Mouse (Mus musculus) MEL (cell line): Measurements from ENCODE around the gene Gm20388. TPM values are rescaled to one million over a fixed set of nuclear protein-coding genes. Genes with fewer than 3 reads are reported as not detected.

Source experiments
- DNase-seq: peaks from one replicate; pipeline ENCODE4 v3.0.0; 2011; ENCODE audit warnings: low read depth, low spot score
- H3K27ac ChIP-seq: 2 replicates; pipeline ENCODE4 v1.5.1; 2012; ENCODE audit warnings: low read depth, mild to moderate bottlenecking, control low read depth, low read length, moderate library complexity; ENCODE audit not compliant: control insufficient read depth
- H3K27me3 ChIP-seq, 2 experiments: fragments of 150-350 bp in 1 of 2; sonication (generic) in 1 of 2; 2 replicates each; pipeline ENCODE4 v1.6.1; 2012; ENCODE audit warnings: low read length in 2 of 2, mild to moderate bottlenecking in 2 of 2, improper control_type of control experiment in 1 of 2, moderate library complexity in 1 of 2; ENCODE audit not compliant: insufficient read depth in 2 of 2, control insufficient read depth in 1 of 2
- H3K36me3 ChIP-seq, 2 experiments: 2 replicates each; pipeline ENCODE4 v1.6.1; 2012 to 2014; ENCODE audit warnings: low read length in 2 of 2, improper control_type of control experiment in 1 of 2, inconsistent platforms in 1 of 2, mild to moderate bottlenecking in 1 of 2; ENCODE audit not compliant: insufficient read depth in 2 of 2, control insufficient read depth in 1 of 2
- H3K4me1 ChIP-seq, 2 experiments: fragments of 150-350 bp in 1 of 2; sonication (generic) in 1 of 2; 2 replicates each; pipeline ENCODE4 v1.6.1; 2012; ENCODE audit warnings: low read length in 2 of 2, improper control_type of control experiment in 1 of 2, mild to moderate bottlenecking in 1 of 2; ENCODE audit not compliant: insufficient read depth in 2 of 2, control insufficient read depth in 1 of 2
- H3K4me3 ChIP-seq, 2 experiments: fragments of 150-350 bp in 1 of 2; sonication (generic) in 1 of 2; 2 replicates each; pipeline ENCODE4 v1.5.1; 2012; ENCODE audit warnings: low read depth in 2 of 2, low read length in 2 of 2, mild to moderate bottlenecking in 2 of 2, moderate library complexity in 2 of 2, control low read depth in 1 of 2, improper control_type of control experiment in 1 of 2; ENCODE audit not compliant: control insufficient read depth in 1 of 2, insufficient read depth in 1 of 2
- H3K79me2 ChIP-seq: 2 replicates; pipeline ENCODE4 v1.6.1; 2012; ENCODE audit warnings: mild to moderate bottlenecking, low read length, moderate library complexity; ENCODE audit not compliant: control insufficient read depth, poor library complexity, insufficient read depth
- H3K9ac ChIP-seq: 2 replicates; pipeline ENCODE4 v1.6.1; 2012; ENCODE audit warnings: low read depth, mild to moderate bottlenecking, control low read depth, low read length, moderate library complexity; ENCODE audit not compliant: control insufficient read depth, poor library complexity, severe bottlenecking
- H3K9me3 ChIP-seq: fragments of 150-350 bp; sonication (generic); replicated peaks from 2 replicates; pipeline ENCODE4 v1.6.1; 2012; ENCODE audit warnings: mild to moderate bottlenecking, low read length, improper control_type of control experiment, moderate library complexity; ENCODE audit not compliant: insufficient read depth
- CHD1 ChIP-seq: IDR thresholded peaks from 2 replicates; pipeline ENCODE4 v1.6.1; 2012; ENCODE audit warnings: low read depth, mild to moderate bottlenecking, inconsistent platforms, low read length, improper control_type of control experiment
- CTCF ChIP-seq, 3 experiments: IDR thresholded peaks in 2 of 3; conservative IDR thresholded peaks in 1 of 3; 2 replicates each; pipeline ENCODE4 v1.5.1; 2011 to 2012; ENCODE audit warnings: low read length in 3 of 3, low read depth in 2 of 3, mild to moderate bottlenecking in 2 of 3, improper control_type of control experiment in 1 of 3, inconsistent platforms in 1 of 3, mixed read lengths in 1 of 3, moderate library complexity in 1 of 3; ENCODE audit not compliant: control insufficient read depth in 1 of 3, insufficient read depth in 1 of 3, poor library complexity in 1 of 3, severe bottlenecking in 1 of 3
- E2F4 ChIP-seq: IDR thresholded peaks from 2 replicates; pipeline ENCODE4 v1.6.1; 2011; ENCODE audit warnings: low read depth, low read length, improper control_type of control experiment, borderline replicate concordance
- EP300 ChIP-seq, 2 experiments: IDR thresholded peaks; 2 replicates each; pipeline ENCODE4 v1.6.1; 2011; ENCODE audit warnings: improper control_type of control experiment in 2 of 2, low read length in 2 of 2, low read depth in 1 of 2, mild to moderate bottlenecking in 1 of 2
- ETS1 ChIP-seq: IDR thresholded peaks from 2 replicates; pipeline ENCODE4 v1.6.1; 2012; ENCODE audit warnings: low read depth, mild to moderate bottlenecking, inconsistent platforms, low read length, improper control_type of control experiment, moderate library complexity
- GABPA ChIP-seq: IDR thresholded peaks from 2 replicates; pipeline ENCODE4 v1.6.1; 2012; ENCODE audit warnings: low read depth, mild to moderate bottlenecking, inconsistent platforms, low read length, improper control_type of control experiment, moderate library complexity
- GATA1 ChIP-seq: IDR thresholded peaks from 2 replicates; pipeline ENCODE4 v1.6.1; 2011; ENCODE audit warnings: low read depth, low read length, improper control_type of control experiment
- HCFC1 ChIP-seq: IDR thresholded peaks from 2 replicates; pipeline ENCODE4 v1.6.1; 2012; ENCODE audit warnings: low read depth, mild to moderate bottlenecking, inconsistent platforms, low read length, improper control_type of control experiment, moderate library complexity
- JUND ChIP-seq: IDR thresholded peaks from 2 replicates; pipeline ENCODE4 v1.6.1; 2011; ENCODE audit warnings: low read depth, mild to moderate bottlenecking, improper control_type of control experiment, low read length
- MAFK ChIP-seq: IDR thresholded peaks from 2 replicates; pipeline ENCODE4 v1.6.1; 2011; ENCODE audit warnings: low read depth, mild to moderate bottlenecking, low read length, improper control_type of control experiment, borderline replicate concordance
- MAZ ChIP-seq: IDR thresholded peaks from 2 replicates; pipeline ENCODE4 v1.6.1; 2012; ENCODE audit warnings: low read depth, mild to moderate bottlenecking, inconsistent platforms, low read length, improper control_type of control experiment
- MXI1 ChIP-seq: IDR thresholded peaks from 2 replicates; pipeline ENCODE4 v1.6.1; 2011; ENCODE audit warnings: mild to moderate bottlenecking, low read depth, low read length, improper control_type of control experiment
- MYB ChIP-seq: IDR thresholded peaks from 2 replicates; pipeline ENCODE4 v1.6.1; 2011; ENCODE audit warnings: mild to moderate bottlenecking, low read depth, low read length, improper control_type of control experiment
- NRF1 ChIP-seq: IDR thresholded peaks from 2 replicates; pipeline ENCODE4 v1.6.1; 2014; ENCODE audit warnings: low read depth, mild to moderate bottlenecking, inconsistent platforms, low read length, improper control_type of control experiment, moderate library complexity; ENCODE audit not compliant: poor library complexity, insufficient read depth, severe bottlenecking
- POLR2A ChIP-seq, 2 experiments: IDR thresholded peaks; 2 replicates each; pipeline ENCODE4 v1.6.1; 2011 to 2012; ENCODE audit warnings: low read length in 2 of 2, mild to moderate bottlenecking in 2 of 2, control low read depth in 1 of 2, improper control_type of control experiment in 1 of 2, low read depth in 1 of 2, moderate library complexity in 1 of 2; ENCODE audit not compliant: control insufficient read depth in 1 of 2, insufficient read depth in 1 of 2, poor library complexity in 1 of 2
- POLR2AphosphoS2 ChIP-seq: IDR thresholded peaks from 2 replicates; pipeline ENCODE4 v1.6.1; 2011; ENCODE audit warnings: low read length, improper control_type of control experiment
- SIN3A ChIP-seq: IDR thresholded peaks from 2 replicates; pipeline ENCODE4 v1.6.1; 2012; ENCODE audit warnings: low read length, improper control_type of control experiment, inconsistent platforms
- SMC3 ChIP-seq: IDR thresholded peaks from 2 replicates; pipeline ENCODE4 v1.6.1; 2011; ENCODE audit warnings: low read depth, low read length, improper control_type of control experiment
- TAL1 ChIP-seq: IDR thresholded peaks from 2 replicates; pipeline ENCODE4 v1.6.1; 2012; ENCODE audit warnings: mild to moderate bottlenecking, inconsistent platforms, low read length, moderate library complexity, mixed read lengths
- TBP ChIP-seq: IDR thresholded peaks from 2 replicates; pipeline ENCODE4 v1.8.0; 2011; ENCODE audit warnings: low read depth, low read length, improper control_type of control experiment
- USF2 ChIP-seq, 2 experiments: IDR thresholded peaks; 2 replicates each; pipeline ENCODE4 v1.6.1; 2011 to 2012; ENCODE audit warnings: improper control_type of control experiment in 2 of 2, low read length in 2 of 2, borderline replicate concordance in 1 of 2, inconsistent platforms in 1 of 2, low read depth in 1 of 2, mild to moderate bottlenecking in 1 of 2; ENCODE audit not compliant: insufficient read depth in 1 of 2
- ZC3H11A ChIP-seq: IDR thresholded peaks from 2 replicates; pipeline ENCODE4 v1.6.1; 2012; ENCODE audit warnings: low read depth, mild to moderate bottlenecking, inconsistent platforms, low read length, improper control_type of control experiment
- ZMIZ1 ChIP-seq: IDR thresholded peaks from 2 replicates; pipeline ENCODE4 v1.6.1; 2012; ENCODE audit warnings: low read depth, mild to moderate bottlenecking, inconsistent platforms, low read length, improper control_type of control experiment, moderate library complexity
- ZNF384 ChIP-seq: IDR thresholded peaks from 2 replicates; pipeline ENCODE4 v1.6.1; 2012; ENCODE audit warnings: low read depth, mild to moderate bottlenecking, inconsistent platforms, low read length, improper control_type of control experiment
- polyA plus RNA-seq, 2 experiments: library from polyadenylated mRNA; stranded (reverse) in 1 of 2; unstranded in 1 of 2; fragments of >175 nt in 1 of 2; fragments of >200 nt in 1 of 2; gene quantifications; 2 replicates each; pipeline versions ENCODE4 v1.2.1 to v1.2.4; 2012; ENCODE audit warnings: low replicate concordance in 2 of 2, low read depth in 1 of 2; ENCODE audit not compliant: insufficient read length in 2 of 2, insufficient read depth in 1 of 2, missing spikeins in 1 of 2
- total RNA-seq: library from RNA; depleted of rRNA; stranded (reverse); fragments of 300-350 nt; gene quantifications from 2 replicates; pipeline ENCODE4 v1.2.3, GENCODE M21; 2012

Gm20388 gene
- total and polyA plus RNA-seq, 3 experiments, result 11.1 to 17.8 TPM; not detected in 1

DNA sequence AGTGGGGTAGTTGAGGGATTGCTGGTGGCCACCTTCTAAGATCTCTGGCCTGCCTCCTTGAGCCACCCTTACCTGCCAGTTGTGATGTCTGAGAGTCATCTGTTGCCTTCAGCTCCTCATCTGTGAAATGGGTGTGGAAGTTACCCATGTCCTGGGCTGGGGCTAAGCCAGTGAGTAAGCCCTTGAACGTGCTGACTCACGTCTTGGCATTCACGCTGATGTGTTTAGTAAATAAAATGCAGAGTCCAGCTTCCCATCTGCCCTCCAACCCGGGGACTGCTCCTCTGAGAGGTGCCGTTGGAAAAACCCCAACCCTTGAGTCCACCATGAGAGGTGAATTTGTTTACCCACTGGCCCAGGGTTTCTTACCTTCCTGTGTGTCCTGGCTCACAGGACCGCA is 3435.2 kb downstream of the Gm20388 start:
- TF ChIP-seq TAL1, result no peak
- no peak for TF ChIP-seq ETS1
- no peak for TF ChIP-seq MYB
- TF ChIP-seq E2F4, result no peak
- no peak for TF ChIP-seq GATA1
- TF ChIP-seq ZNF384, result no peak
- no peak for TF ChIP-seq POLR2A (IDR thresholded peaks at IDR 0.05; ENCODE audit: control insufficient read depth in 1 of 2, insufficient read depth in 1 of 2, low read depth in 1 of 2, low read length in 2 of 2, poor library complexity in 1 of 2)
- no peak for TF ChIP-seq TBP
- no peak for TF ChIP-seq ZC3H11A
- TF ChIP-seq MAFK, result no peak
- TF ChIP-seq POLR2AphosphoS2, result no peak
- TF ChIP-seq JUND, result no peak
- no peak for TF ChIP-seq USF2 (IDR thresholded peaks at IDR 0.05; ENCODE audit: borderline replicate concordance in 1 of 2, insufficient read depth in 1 of 2, low read depth in 1 of 2, low read length in 2 of 2)
- TF ChIP-seq EP300 (IDR thresholded peaks at IDR 0.05; ENCODE audit: low read depth in 1 of 2, low read length in 2 of 2), result no peak
- no peak for DNase-seq
- Histone ChIP-seq H3K4me1 (no peaks in the 10 kb centered on the region), H3K9me3 (no peaks in the 10 kb centered on the region), H3K4me3 (no peak overlapping the region), H3K79me2 (no peaks in the 10 kb centered on the region), H3K36me3 (no peaks in the 10 kb centered on the region; a peak in 1 of 4 replicates), H3K27ac (no peak overlapping the region), H3K27me3 (no peaks in the 10 kb centered on the region), H3K9ac (no peak overlapping the region)

DNA sequence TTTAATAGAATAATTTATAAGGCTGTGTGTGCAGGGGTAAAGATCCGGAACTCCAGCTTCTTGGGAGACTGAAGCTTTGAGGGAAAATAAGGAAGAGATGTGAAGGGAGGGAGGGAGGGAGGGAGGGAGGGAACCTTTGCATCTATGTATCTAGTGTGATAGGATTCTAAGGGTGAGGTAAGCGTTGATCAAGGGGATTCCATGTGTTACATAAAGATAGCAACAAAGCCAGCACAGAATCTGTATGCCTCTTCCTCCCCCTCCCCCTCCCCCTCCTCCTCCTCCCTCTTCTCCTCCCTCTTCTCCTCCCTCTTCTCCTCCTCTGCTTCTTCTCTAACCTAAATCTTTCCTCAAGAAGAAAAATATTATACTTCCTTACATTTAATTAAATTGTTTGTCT is 3436.7 kb downstream of the Gm20388 start:
- H3K4me1 ChIP-seq, result no peaks in the 10 kb centered on the region

DNA sequence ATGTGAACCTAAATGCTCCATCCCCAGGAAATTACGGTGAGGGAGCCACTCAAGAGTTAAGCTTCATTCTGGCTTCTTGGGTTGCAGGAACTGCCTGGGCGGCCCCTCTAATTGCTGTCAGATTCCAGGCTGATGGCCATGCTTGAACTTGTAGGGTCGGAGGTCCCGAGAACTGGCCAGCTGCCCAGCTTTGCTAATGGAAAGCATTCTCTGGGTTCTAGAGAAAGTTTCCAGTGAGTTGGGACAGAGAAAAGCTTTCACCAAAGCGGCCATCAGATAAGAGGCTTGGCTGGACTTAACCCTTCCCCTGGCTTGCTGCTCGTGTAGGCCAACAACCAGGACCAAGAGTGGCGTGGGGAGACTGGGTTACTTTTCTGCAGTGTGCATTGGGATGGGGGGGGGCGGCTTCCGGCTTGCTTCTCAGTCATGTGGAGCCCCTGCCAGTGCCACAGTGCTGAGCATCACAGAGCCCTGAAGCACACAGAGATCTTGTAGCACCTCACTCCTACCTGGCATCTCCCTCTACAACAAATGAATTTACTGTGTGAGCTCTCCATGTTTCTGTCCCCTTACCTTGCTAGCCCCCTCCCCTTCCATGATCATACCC is 3437.7 kb downstream of the Gm20388 start:
- Histone ChIP-seq H3K27me3 (no peaks in the 10 kb centered on the region), H3K9me3 (no peaks in the 10 kb centered on the region), H3K4me1 (no peaks in the 10 kb centered on the region), H3K9ac (no peak overlapping the region)
- TF ChIP-seq JUND, result no peak
- TF ChIP-seq ZMIZ1, result no peak
- TF ChIP-seq USF2 (IDR thresholded peaks at IDR 0.05; ENCODE audit: borderline replicate concordance in 1 of 2, insufficient read depth in 1 of 2, low read depth in 1 of 2, low read length in 2 of 2), result no peak
- no peak for TF ChIP-seq CHD1
- no peak for TF ChIP-seq E2F4
- no peak for TF ChIP-seq MAZ
- no peak for TF ChIP-seq TAL1
- no peak for TF ChIP-seq ZC3H11A
- TF ChIP-seq SMC3, result no peak
- no peak for TF ChIP-seq POLR2A (IDR thresholded peaks at IDR 0.05; ENCODE audit: control insufficient read depth in 1 of 2, insufficient read depth in 1 of 2, low read depth in 1 of 2, low read length in 2 of 2, poor library complexity in 1 of 2)
- no peak for TF ChIP-seq CTCF (IDR thresholded peaks at IDR 0.05 in 2 of 3, conservative IDR thresholded peaks at IDR 0.05 in 1 of 3; ENCODE audit: control insufficient read depth in 1 of 3, insufficient read depth in 1 of 3, low read depth in 2 of 3, low read length in 3 of 3, poor library complexity in 1 of 3, severe bottlenecking in 1 of 3)
- no peak for TF ChIP-seq MXI1
- TF ChIP-seq NRF1, result no peak
- no peak for TF ChIP-seq SIN3A
- TF ChIP-seq GABPA, result no peak
- TF ChIP-seq TBP, result no peak
- TF ChIP-seq MAFK, result no peak
- TF ChIP-seq ZNF384, result no peak
- no peak for TF ChIP-seq HCFC1
- no peak for TF ChIP-seq ETS1
- TF ChIP-seq, all 39 proteins: peak for 0
- Histone ChIP-seq H3K27ac (no peak overlapping the region), H3K79me2 (no peaks in the 10 kb centered on the region), H3K4me3 (no peak overlapping the region), H3K36me3 (no peaks in the 10 kb centered on the region)
- no peak for DNase-seq

More for the DNA sequence above, 3436.7 kb downstream of the Gm20388 start:
- no peaks in the 10 kb centered on the region for H3K79me2 ChIP-seq
- H3K9ac ChIP-seq, result no peak overlapping the region
- H3K27me3 ChIP-seq, result no peaks in the 10 kb centered on the region
- no peaks in the 10 kb centered on the region; a peak in 1 of 4 replicates for H3K36me3 ChIP-seq
- DNase-seq, result no peak
- no peak overlapping the region for H3K4me3 ChIP-seq
- no peak for TF ChIP-seq ZNF384
- no peaks in the 10 kb centered on the region for H3K9me3 ChIP-seq
- H3K27ac ChIP-seq, result no peak overlapping the region
